Mouse (Mus musculus): ENCODE results near the gene Fbxl7.

- TF ChIP-seq POLR2A (IDR thresholded peaks at IDR 0.05; ENCODE audit: borderline replicate concordance, low read depth, low read length) = no peak
- no peak for TF ChIP-seq CTCF (IDR thresholded peaks at IDR 0.05; ENCODE audit: low read depth, low read length)
These were observed 53.2 kb downstream of the Fbxl7 start for GRCm38 (mm10) chr15:26842216-26842615.

Measured in bone marrow macrophage, adult 2 months (primary cell).